Mouse (Mus musculus) layer of hippocampus, adult 11-12 months (tissue): ENCODE results near the gene Ncoa7.

Experiments used
- DNase-seq: peaks from one replicate; pipeline ENCODE4 v3.0.0; 2022; ENCODE audit warnings: low spot score

The Ncoa7 gene

GRCm38 (mm10) chr10:30745238-30745974 is 57.7 kb downstream of the Ncoa7 start:
- no peak for DNase-seq

GRCm38 (mm10) chr10:30743275-30743674 is 59.9 kb downstream of the Ncoa7 start:
- DNase-seq: no peak

- DNase-seq: no peak
These were observed 64.7 kb downstream of the Ncoa7 start for GRCm38 (mm10) chr10:30738403-30738802.

- DNase-seq: no peak
These were observed 65.8 kb downstream of the Ncoa7 start for GRCm38 (mm10) chr10:30737323-30737722.

- no peak for DNase-seq
These were observed 69.9 kb downstream of the Ncoa7 start for GRCm38 (mm10) chr10:30733148-30733785.

GRCm38 (mm10) chr10:30731321-30731914 is 71.7 kb downstream of the Ncoa7 start:
- DNase-seq: no peak

- DNase-seq: no peak
These were observed 72.3 kb downstream of the Ncoa7 start for GRCm38 (mm10) chr10:30730791-30731190.

GRCm38 (mm10) chr10:30729157-30730096 is 73.7 kb downstream of the Ncoa7 start:
- DNase-seq: no peak

- no peak for DNase-seq
These were observed 80.1 kb downstream of the Ncoa7 start for GRCm38 (mm10) chr10:30723014-30723413.

GRCm38 (mm10) chr10:30720556-30720955 is 82.6 kb downstream of the Ncoa7 start:
- DNase-seq: no peak

GRCm38 (mm10) chr10:30719947-30720346 is 83.2 kb downstream of the Ncoa7 start:
- DNase-seq: no peak

GRCm38 (mm10) chr10:30718703-30719340 is 84.3 kb downstream of the Ncoa7 start:
- DNase-seq: peak; percentile 32

GRCm38 (mm10) chr10:30716171-30716570 is 87.0 kb downstream of the Ncoa7 start:
- no peak for DNase-seq

- no peak for DNase-seq
These were observed 90.6 kb downstream of the Ncoa7 start for GRCm38 (mm10) chr10:30712540-30712939.

- DNase-seq: no peak
These were observed 93.2 kb downstream of the Ncoa7 start for GRCm38 (mm10) chr10:30709846-30710403.

GRCm38 (mm10) chr10:30708039-30708438 is 95.1 kb downstream of the Ncoa7 start:
- no peak for DNase-seq

GRCm38 (mm10) chr10:30702663-30703062 is 100.5 kb downstream of the Ncoa7 start:
- no peak for DNase-seq

GRCm38 (mm10) chr10:30686862-30687261 is 116.3 kb downstream of the Ncoa7 start:
- no peak for DNase-seq

- DNase-seq: no peak
These were observed 119.7 kb downstream of the Ncoa7 start for GRCm38 (mm10) chr10:30683449-30683848.

- no peak for DNase-seq
These were observed 123.4 kb downstream of the Ncoa7 start for GRCm38 (mm10) chr10:30679756-30680155.

- DNase-seq: no peak
These were observed 125.1 kb downstream of the Ncoa7 start for GRCm38 (mm10) chr10:30678051-30678450.
